Mouse (Mus musculus): Measurements from ENCODE around the gene Mymx. TPM values are rescaled to one million over a fixed set of nuclear protein-coding genes. Genes with fewer than 3 reads are reported as not detected.
A peak's percentile ranks its signal among the peaks of the same experiment; 100 is the strongest.

Gene Mymx
- polyA plus RNA-seq, 1 experiment from 2014 or later, result 4.8 TPM

DNA sequence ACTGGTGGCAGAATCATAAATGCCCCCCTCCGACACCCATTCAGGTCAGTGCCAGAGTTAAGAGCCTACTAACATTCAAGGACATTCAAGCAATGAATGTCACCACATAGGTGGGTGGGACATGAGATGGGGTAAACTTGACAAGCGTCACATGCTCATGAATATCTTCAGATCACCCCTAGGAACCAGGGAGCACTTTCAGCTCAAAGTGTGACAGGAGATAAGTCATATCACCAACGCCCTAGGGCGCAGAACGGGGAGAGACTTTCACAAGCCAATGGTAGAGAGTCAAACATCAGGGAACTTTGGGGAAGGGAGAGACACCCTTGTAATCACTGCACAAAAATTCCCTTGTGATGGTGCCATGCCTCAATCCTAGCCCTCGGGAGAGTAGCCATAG lies 19.7 kb downstream of the Mymx start:
- H3K4me2 ChIP-seq (ENCODE audit: low read depth), result no peak overlapping the region
- no peaks in the 10 kb centered on the region for H3K9me3 ChIP-seq (ENCODE audit: control insufficient read depth, low read length)
- DNase-seq (ENCODE audit: low spot score) (no peak), ATAC-seq (ENCODE audit: insufficient read depth, low FRiP score, low TSS enrichment) (no peak)
- no peak overlapping the region for H3K27ac ChIP-seq (ENCODE audit: low read depth, low read length)
- H3K9ac ChIP-seq (ENCODE audit: low read length), result no peak overlapping the region
- H3K36me3 ChIP-seq (ENCODE audit: control insufficient read depth, insufficient read depth, low read length), result no peaks in the 10 kb centered on the region
- H3K27me3 ChIP-seq (ENCODE audit: control insufficient read depth, insufficient read depth, low read length), result no peaks in the 10 kb centered on the region
- no peak overlapping the region for H3K4me3 ChIP-seq (ENCODE audit: low read depth, low read length)
- H3K4me1 ChIP-seq (ENCODE audit: control insufficient read depth, insufficient read depth, low read length), result peaks cover 8% of the 10 kb centered on the region; the same call in 1 of the 2 replicates
- WGBS, result 92% methylated on average over 6 of the region's 6 CpGs

DNA sequence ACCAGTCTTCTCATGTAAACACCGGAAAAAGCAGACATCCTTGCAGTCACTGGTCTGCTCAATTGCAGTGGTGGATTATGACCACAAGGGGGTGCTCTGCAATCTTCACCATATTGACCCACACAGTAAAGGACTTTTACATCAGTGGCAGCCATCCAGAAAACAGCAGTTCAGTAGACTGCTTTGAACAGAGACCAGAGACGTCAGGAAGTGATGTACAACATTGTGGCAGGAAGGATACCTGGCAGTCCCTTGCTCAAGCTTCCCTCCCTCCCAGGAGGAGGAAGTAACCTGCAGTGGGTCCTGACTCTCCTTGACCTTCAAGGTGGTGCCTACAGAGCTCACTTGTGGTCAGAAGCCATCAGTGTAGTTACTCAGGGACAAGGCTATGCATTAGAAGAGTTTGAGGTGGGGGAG lies 20.3 kb downstream of the Mymx start:
- no peaks in the 10 kb centered on the region for H3K9me3 ChIP-seq (ENCODE audit: control insufficient read depth, low read length)
- 23% methylated on average over 2 of the region's 2 CpGs for WGBS

DNA sequence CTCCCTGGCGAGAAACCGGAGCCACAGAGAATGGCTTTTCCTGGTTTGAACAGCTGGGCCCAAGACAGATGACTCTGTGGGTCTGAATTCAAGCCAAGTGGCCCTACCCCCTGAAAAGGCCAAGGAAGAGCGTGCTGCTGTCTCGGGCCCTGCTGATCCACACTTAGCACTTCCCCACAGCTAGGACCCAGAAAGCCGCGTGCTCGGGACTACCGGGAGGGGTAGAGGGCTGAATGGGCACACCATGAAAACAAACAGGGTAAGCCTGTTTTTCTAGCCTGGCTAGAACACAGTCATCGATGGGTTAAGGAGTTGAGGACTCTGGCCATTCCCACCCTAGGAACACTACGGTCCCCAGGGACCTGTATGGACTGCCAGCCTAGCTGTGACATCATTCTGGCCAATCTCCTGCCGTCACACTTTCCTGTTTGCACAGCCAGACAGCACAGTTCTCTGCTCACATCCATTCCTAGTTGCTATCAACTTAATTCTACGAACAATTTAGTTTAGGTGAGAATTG lies 20.9 kb downstream of the Mymx start:
- ATAC-seq (ENCODE audit: insufficient read depth, low FRiP score, low TSS enrichment) (no peak), DNase-seq (ENCODE audit: low spot score) (no peak)
- 43% methylated on average over 12 of the region's 12 CpGs for WGBS
- no peak overlapping the region for H3K4me3 ChIP-seq (ENCODE audit: low read depth, low read length)
- no peaks in the 10 kb centered on the region for H3K36me3 ChIP-seq (ENCODE audit: control insufficient read depth, insufficient read depth, low read length)
- H3K9me3 ChIP-seq (ENCODE audit: control insufficient read depth, low read length), result no peaks in the 10 kb centered on the region
- peaks cover 8% of the 10 kb centered on the region; the same call in 1 of the 2 replicates for H3K4me1 ChIP-seq (ENCODE audit: control insufficient read depth, insufficient read depth, low read length)
- no peaks in the 10 kb centered on the region for H3K27me3 ChIP-seq (ENCODE audit: control insufficient read depth, insufficient read depth, low read length)
- H3K27ac ChIP-seq (ENCODE audit: low read depth, low read length), result no peak overlapping the region
- no peak overlapping the region for H3K4me2 ChIP-seq (ENCODE audit: low read depth)
- no peak overlapping the region for H3K9ac ChIP-seq (ENCODE audit: low read length)

More for the DNA sequence above, 20.3 kb downstream of the Mymx start:
- H3K4me3 ChIP-seq (ENCODE audit: low read depth, low read length), result no peak overlapping the region
- H3K4me1 ChIP-seq (ENCODE audit: control insufficient read depth, insufficient read depth, low read length), result peaks cover 8% of the 10 kb centered on the region; the same call in 1 of the 2 replicates
- no peak overlapping the region for H3K9ac ChIP-seq (ENCODE audit: low read length)
- H3K27me3 ChIP-seq (ENCODE audit: control insufficient read depth, insufficient read depth, low read length), result no peaks in the 10 kb centered on the region
- no peak for ATAC-seq (ENCODE audit: insufficient read depth, low FRiP score, low TSS enrichment)
- no peaks in the 10 kb centered on the region for H3K36me3 ChIP-seq (ENCODE audit: control insufficient read depth, insufficient read depth, low read length)
- H3K4me2 ChIP-seq (ENCODE audit: low read depth), result no peak overlapping the region
- H3K27ac ChIP-seq (ENCODE audit: low read depth, low read length), result no peak overlapping the region
- DNase-seq (ENCODE audit: low spot score), result peak; percentile 74

DNA sequence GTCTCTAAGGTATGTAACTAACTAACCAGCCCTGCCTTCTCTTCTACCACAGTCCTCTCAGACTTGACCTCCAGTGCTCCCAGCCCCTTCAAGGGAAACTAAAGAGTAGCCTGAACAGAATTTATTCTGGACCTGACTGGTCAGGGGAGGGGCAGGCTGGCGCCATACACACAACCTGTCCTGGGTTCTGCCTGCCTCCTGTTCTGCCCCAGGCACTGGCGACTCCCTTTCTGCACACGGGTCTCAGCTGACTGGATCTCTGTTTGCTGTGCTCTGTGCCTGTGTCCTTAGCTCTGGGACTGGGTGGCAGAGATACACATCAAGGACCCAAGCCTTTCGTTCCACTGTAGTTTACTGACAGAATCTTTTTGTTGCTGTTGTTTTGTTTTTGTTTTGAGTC lies 22.3 kb downstream of the Mymx start:
- H3K4me2 ChIP-seq (ENCODE audit: low read depth), result no peak overlapping the region
- DNase-seq (ENCODE audit: low spot score), result no peak
- no peak overlapping the region for H3K4me3 ChIP-seq (ENCODE audit: low read depth, low read length)
- no peak overlapping the region for H3K27ac ChIP-seq (ENCODE audit: low read depth, low read length)
- H3K36me3 ChIP-seq (ENCODE audit: control insufficient read depth, insufficient read depth, low read length), result no peaks in the 10 kb centered on the region
- H3K9ac ChIP-seq (ENCODE audit: low read length), result no peak overlapping the region
- H3K4me1 ChIP-seq (ENCODE audit: control insufficient read depth, insufficient read depth, low read length), result peaks cover 9% of the 10 kb centered on the region
- no peak for ATAC-seq (ENCODE audit: insufficient read depth, low FRiP score, low TSS enrichment)
- no peaks in the 10 kb centered on the region for H3K27me3 ChIP-seq (ENCODE audit: control insufficient read depth, insufficient read depth, low read length)
- WGBS, result 82% methylated on average over 4 of the region's 4 CpGs
- no peaks in the 10 kb centered on the region for H3K9me3 ChIP-seq (ENCODE audit: control insufficient read depth, low read length)

DNA sequence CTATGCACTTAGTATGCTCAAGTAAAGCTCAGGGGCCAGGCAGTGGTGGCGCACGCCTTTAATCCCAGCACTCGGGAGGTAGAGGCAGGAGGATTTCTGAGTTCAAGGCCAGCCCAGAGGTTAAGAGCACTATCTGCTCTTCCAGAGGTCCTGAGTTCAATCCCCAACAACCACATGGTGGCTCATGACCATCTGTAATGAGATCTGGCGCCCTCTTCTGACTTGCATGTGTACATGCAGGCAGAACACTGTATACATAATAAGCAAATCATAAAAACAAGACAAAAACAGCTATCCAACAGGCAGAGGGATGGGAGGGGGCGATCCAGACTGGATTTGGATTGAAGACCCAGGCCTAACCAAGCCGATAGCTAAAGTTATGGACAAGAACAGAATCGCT lies 23.1 kb downstream of the Mymx start:
- H3K9ac ChIP-seq (ENCODE audit: low read length), result no peak overlapping the region
- ATAC-seq (ENCODE audit: insufficient read depth, low FRiP score, low TSS enrichment) (no peak), DNase-seq (ENCODE audit: low spot score) (no peak)
- H3K36me3 ChIP-seq (ENCODE audit: control insufficient read depth, insufficient read depth, low read length), result no peaks in the 10 kb centered on the region
- H3K9me3 ChIP-seq (ENCODE audit: control insufficient read depth, low read length), result no peaks in the 10 kb centered on the region
- no peak overlapping the region for H3K27ac ChIP-seq (ENCODE audit: low read depth, low read length)
- H3K4me2 ChIP-seq (ENCODE audit: low read depth), result no peak overlapping the region
- 75% methylated on average over 7 of the region's 7 CpGs for WGBS
- no peak overlapping the region for H3K4me3 ChIP-seq (ENCODE audit: low read depth, low read length)
- no peaks in the 10 kb centered on the region for H3K27me3 ChIP-seq (ENCODE audit: control insufficient read depth, insufficient read depth, low read length)
- H3K4me1 ChIP-seq (ENCODE audit: control insufficient read depth, insufficient read depth, low read length), result peaks cover 10% of the 10 kb centered on the region

DNA sequence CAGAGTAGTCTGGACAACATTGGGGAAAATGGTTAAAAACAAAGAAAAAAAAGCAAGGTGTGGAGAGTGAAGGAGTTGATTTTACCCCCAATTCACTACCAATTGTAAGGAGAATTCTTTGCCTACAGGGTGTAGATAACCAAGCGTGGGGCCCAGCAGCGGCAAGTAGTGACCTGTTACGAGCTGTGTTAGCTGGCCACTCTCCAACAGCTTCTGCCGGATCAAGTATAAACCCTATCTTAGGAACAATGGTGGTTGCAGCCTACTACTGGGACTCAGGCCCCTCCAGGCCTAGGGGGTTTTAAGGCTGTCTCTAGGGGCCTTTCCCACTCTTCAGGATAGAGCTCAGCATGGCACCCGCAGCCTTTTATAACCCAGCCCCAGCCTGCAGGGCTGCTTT lies 23.7 kb downstream of the Mymx start:
- DNase-seq (ENCODE audit: low spot score), result no peak
- Histone ChIP-seq H3K9me3 (ENCODE audit: control insufficient read depth, low read length) (no peaks in the 10 kb centered on the region), H3K4me1 (ENCODE audit: control insufficient read depth, insufficient read depth, low read length) (peaks cover 10% of the 10 kb centered on the region), H3K27me3 (ENCODE audit: control insufficient read depth, insufficient read depth, low read length) (no peaks in the 10 kb centered on the region), H3K4me3 (ENCODE audit: low read depth, low read length) (no peak overlapping the region), H3K4me2 (ENCODE audit: low read depth) (no peak overlapping the region), H3K9ac (ENCODE audit: low read length) (no peak overlapping the region), H3K27ac (ENCODE audit: low read depth, low read length) (no peak overlapping the region), H3K36me3 (ENCODE audit: control insufficient read depth, insufficient read depth, low read length) (no peaks in the 10 kb centered on the region)
- no peak for ATAC-seq (ENCODE audit: insufficient read depth, low FRiP score, low TSS enrichment)
- WGBS, result 79% methylated on average over 5 of the region's 5 CpGs

DNA sequence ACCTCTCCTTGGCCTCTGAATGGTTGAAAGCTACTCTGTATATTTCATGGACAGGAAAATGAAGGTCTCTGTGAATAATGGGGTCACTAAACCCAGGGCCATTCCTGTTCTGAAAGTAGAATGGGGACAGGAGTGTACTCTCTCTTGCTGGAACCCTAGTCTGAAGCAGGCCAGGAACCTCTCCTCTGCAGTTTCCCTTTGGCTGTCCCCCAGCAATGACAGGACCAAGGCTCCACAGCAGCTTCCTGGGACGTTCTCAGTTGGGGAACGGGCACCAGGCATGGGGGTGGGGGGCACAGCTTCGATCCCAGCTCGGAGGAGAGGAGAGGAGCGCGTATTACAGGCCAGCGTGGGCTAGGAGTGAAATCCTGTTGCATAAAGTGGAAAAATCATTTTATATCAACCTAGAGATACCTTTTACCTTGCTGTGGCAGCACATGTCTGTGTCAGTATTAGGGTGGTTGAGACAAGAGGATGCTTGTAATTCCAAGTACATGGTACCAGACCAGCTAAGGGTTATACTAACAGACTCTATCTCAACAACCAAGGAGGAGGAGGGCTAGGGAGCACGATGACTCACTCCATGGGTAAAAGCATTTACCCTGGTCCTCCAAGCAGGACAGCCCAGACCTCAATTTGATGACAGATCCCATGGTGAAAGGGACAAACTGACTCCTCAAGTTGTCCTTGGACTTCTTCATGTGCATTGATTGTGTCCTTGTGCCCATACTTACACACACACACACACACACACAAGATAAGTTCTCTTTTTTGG lies 26.6 kb downstream of the Mymx start:
- H3K9ac ChIP-seq (ENCODE audit: low read length), result no peak overlapping the region
- 93% methylated on average over 8 of the region's 8 CpGs for WGBS
- peaks cover 8% of the 10 kb centered on the region for H3K36me3 ChIP-seq (ENCODE audit: control insufficient read depth, insufficient read depth, low read length)
- peaks cover 6% of the 10 kb centered on the region for H3K4me1 ChIP-seq (ENCODE audit: control insufficient read depth, insufficient read depth, low read length)
- no peak overlapping the region for H3K4me3 ChIP-seq (ENCODE audit: low read depth, low read length)
- H3K4me2 ChIP-seq (ENCODE audit: low read depth), result no peak overlapping the region
- H3K27ac ChIP-seq (ENCODE audit: low read depth, low read length), result no peak overlapping the region
- ATAC-seq (ENCODE audit: insufficient read depth, low FRiP score, low TSS enrichment) (no peak), DNase-seq (ENCODE audit: low spot score) (no peak)
- H3K9me3 ChIP-seq (ENCODE audit: control insufficient read depth, low read length), result no peaks in the 10 kb centered on the region
- H3K27me3 ChIP-seq (ENCODE audit: control insufficient read depth, insufficient read depth, low read length), result no peaks in the 10 kb centered on the region

DNA sequence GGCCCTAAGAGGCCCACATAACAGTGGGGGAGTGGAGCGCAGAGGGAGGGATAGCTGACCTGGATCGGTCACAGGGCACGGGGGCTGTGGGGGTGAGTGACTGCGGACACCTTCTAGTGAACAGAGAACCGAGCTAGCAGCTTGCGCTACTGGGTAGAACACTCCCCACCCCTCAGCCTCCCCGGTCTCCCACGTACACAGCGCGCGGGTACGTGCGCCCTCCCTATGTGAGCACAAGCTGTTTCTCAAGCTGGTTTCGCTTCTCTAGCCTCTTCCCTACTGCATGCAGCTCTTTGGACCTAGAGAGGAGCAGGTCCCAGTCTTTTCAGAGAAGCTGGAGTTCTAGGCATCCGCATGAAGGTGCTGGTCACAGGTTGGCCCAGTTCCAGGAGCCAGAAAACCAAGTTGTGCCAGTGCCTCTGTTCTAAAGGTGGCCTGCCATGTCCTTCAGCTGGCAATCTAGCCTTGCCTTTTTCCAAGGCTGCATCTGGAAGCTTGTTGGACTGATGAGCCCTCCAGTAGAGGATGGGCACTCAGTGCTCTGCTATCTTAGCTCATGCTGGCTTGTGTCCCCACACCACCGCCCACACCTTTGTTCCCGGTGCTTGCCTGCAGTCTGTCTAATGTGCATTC lies 27.7 kb downstream of the Mymx start:
- peak overlapping the region; percentile 93 for H3K27ac ChIP-seq (ENCODE audit: low read depth, low read length)
- peak; percentile 22 for ATAC-seq (ENCODE audit: insufficient read depth, low FRiP score, low TSS enrichment)
- 3% methylated on average over 17 of the region's 17 CpGs for WGBS

DNA sequence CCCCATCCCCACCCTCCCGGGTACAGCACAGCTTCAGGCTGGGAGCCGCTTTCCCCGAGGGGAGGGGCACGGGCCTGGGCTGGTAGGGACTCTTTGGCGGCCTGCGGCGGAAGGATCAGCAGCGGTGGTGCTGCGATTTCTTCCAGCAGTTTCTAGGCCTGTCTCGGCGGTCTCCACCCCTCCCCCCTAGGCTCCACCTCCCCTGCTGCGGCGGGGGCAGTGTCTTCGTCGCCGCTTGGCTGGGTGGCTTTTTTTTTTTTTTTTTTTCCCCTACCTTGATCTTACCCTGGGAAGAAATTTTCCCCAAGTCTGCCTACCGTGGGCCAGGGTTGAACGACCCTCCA lies 28.1 kb downstream of the Mymx start:
- DNase-seq (ENCODE audit: low spot score) (peak; percentile 93), ATAC-seq (ENCODE audit: insufficient read depth, low FRiP score, low TSS enrichment) (peak; percentile 70)
- 0% methylated on average over 18 of the region's 18 CpGs for WGBS
- Histone ChIP-seq H3K27ac (ENCODE audit: low read depth, low read length) (peak overlapping the region; percentile 93), H3K4me2 (ENCODE audit: low read depth) (peak overlapping the region; percentile 94), H3K27me3 (ENCODE audit: control insufficient read depth, insufficient read depth, low read length) (no peaks in the 10 kb centered on the region), H3K36me3 (ENCODE audit: control insufficient read depth, insufficient read depth, low read length) (peaks cover 20% of the 10 kb centered on the region), H3K4me1 (ENCODE audit: control insufficient read depth, insufficient read depth, low read length) (peaks cover 6% of the 10 kb centered on the region), H3K4me3 (ENCODE audit: low read depth, low read length) (peak overlapping the region; percentile 100), H3K9me3 (ENCODE audit: control insufficient read depth, low read length) (no peaks in the 10 kb centered on the region), H3K9ac (ENCODE audit: low read length) (peak overlapping the region; percentile 99)

More for the DNA sequence above, 27.7 kb downstream of the Mymx start:
- no peaks in the 10 kb centered on the region for H3K27me3 ChIP-seq (ENCODE audit: control insufficient read depth, insufficient read depth, low read length)
- peaks cover 6% of the 10 kb centered on the region for H3K4me1 ChIP-seq (ENCODE audit: control insufficient read depth, insufficient read depth, low read length)
- H3K4me3 ChIP-seq (ENCODE audit: low read depth, low read length), result peak overlapping the region; percentile 100
- peaks cover 17% of the 10 kb centered on the region for H3K36me3 ChIP-seq (ENCODE audit: control insufficient read depth, insufficient read depth, low read length)
- peak overlapping the region; percentile 99 for H3K9ac ChIP-seq (ENCODE audit: low read length)
- no peaks in the 10 kb centered on the region for H3K9me3 ChIP-seq (ENCODE audit: control insufficient read depth, low read length)
- H3K4me2 ChIP-seq (ENCODE audit: low read depth), result peak overlapping the region; percentile 94
- DNase-seq (ENCODE audit: low spot score), result no peak
